Mouse (Mus musculus): ENCODE measurements around the gene Vmn2r58. TPM values are rescaled to one million over a fixed set of nuclear protein-coding genes. Genes with fewer than 3 reads are reported as not detected.
"Not testable (repeated sequence)": the region's sequence is repeated elsewhere in the genome, so short reads cannot be mapped to it uniquely, and the experiment has no call there.

The Vmn2r58 gene
- polyA plus RNA-seq (2014; fragmentation: Nextera tagmentation; extraction: Ambion mirVana), result not detected in 2 replicates

DNA sequence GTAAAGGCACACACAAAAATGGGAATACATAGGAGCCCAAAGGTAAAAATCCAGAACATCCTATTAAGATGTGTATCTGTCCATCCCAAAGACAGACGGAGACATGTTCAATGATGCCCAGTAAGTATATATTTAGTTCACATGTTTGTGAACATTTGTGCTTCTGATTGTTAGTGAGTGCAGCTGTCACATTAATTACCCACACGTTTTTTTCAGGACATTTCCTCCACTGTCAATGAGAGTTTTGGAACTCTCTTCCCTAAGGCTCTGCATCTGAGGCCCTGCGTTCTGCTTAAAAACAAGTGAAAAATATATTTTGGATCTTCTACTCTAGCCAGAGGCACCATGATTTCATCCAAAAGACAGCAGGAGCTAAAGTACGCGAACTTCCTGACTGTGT lies at the start of gene Vmn2r58:
TSS of gene Vmn2r58 (minus strand) at position 101 of the 400 bp plus-strand sequence.
- H3K27me3 ChIP-seq (ENCODE audit: control insufficient read depth, insufficient read depth, low read length); H3K36me3 ChIP-seq (ENCODE audit: control insufficient read depth, insufficient read depth, low read length); ATAC-seq (ENCODE audit: insufficient number of reproducible peaks, insufficient read depth, low FRiP score, low read depth); H3K4me1 ChIP-seq (ENCODE audit: control insufficient read depth, insufficient read depth, low read length); H3K27ac ChIP-seq (ENCODE audit: low read length); H3K4me3 ChIP-seq (ENCODE audit: low read depth, low read length); H3K9me3 ChIP-seq (ENCODE audit: control insufficient read depth, low read depth, low read length); H3K4me2 ChIP-seq (replicated peaks; ENCODE audit: low read depth, low read length); H3K9ac ChIP-seq (replicated peaks; ENCODE audit: low read depth, low read length): not testable (repeated sequence)
- WGBS, result 78% methylated on average over 5 of the region's 5 CpGs

Other genes with a start within 250 kb of the Vmn2r58 start
- 13.2 and 13.7 TPM in 2 replicates for gene Zfp788, start 239.5 kb downstream of the Vmn2r58 start, polyA plus RNA-seq (2014; fragmentation: Nextera tagmentation; extraction: Ambion mirVana)
- gene Vmn2r59, start 186.3 kb upstream of the Vmn2r58 start, polyA plus RNA-seq (2014; fragmentation: Nextera tagmentation; extraction: Ambion mirVana), result not detected in 2 replicates
- not detected in 2 replicates for gene Vmn2r60, start 235.1 kb upstream of the Vmn2r58 start, polyA plus RNA-seq (2014; fragmentation: Nextera tagmentation; extraction: Ambion mirVana)

All from stomach, embryonic 14.5 days (tissue).